Mouse (Mus musculus) megakaryocyte, embryonic 14.5 days (primary cell): Measurements from ENCODE around the gene Dync2li1. TPM values are rescaled to one million over a fixed set of nuclear protein-coding genes. Genes with fewer than 3 reads are reported as not detected.

Experiments
- H3K27me3 ChIP-seq: replicated peaks from 2 replicates; pipeline ENCODE3; 2012; ENCODE audit warnings: inconsistent platforms
- H3K36me3 ChIP-seq: replicated peaks from 2 replicates; pipeline ENCODE3; 2012; ENCODE audit warnings: low read length, inconsistent platforms, mixed read lengths
- H3K4me1 ChIP-seq: 2 replicates; pipeline ENCODE4 v1.6.1; 2012; ENCODE audit warnings: inconsistent platforms
- H3K4me3 ChIP-seq: replicated peaks from 2 replicates; pipeline ENCODE3; 2012; ENCODE audit warnings: moderate library complexity, mild to moderate bottlenecking, inconsistent platforms
- H3K9me3 ChIP-seq: 2 replicates; pipeline ENCODE4 v1.6.1; 2012; ENCODE audit warnings: inconsistent platforms
- FLI1 ChIP-seq: IDR thresholded peaks from 2 replicates; pipeline ENCODE4 v1.6.1; 2012; ENCODE audit warnings: low read length, inconsistent platforms, mixed read lengths
- GATA1 ChIP-seq: IDR thresholded peaks from 3 replicates; pipeline ENCODE4 v1.6.1; 2012; ENCODE audit warnings: mixed read lengths, low read length, inconsistent platforms, borderline replicate concordance
- polyA plus RNA-seq: library from polyadenylated mRNA; stranded (reverse); fragments of >175 nt; gene quantifications from 2 replicates; pipeline ENCODE4 v1.2.3, GENCODE M21; 2012; ENCODE audit warnings: low replicate concordance; ENCODE audit not compliant: insufficient read depth

Dync2li1 gene
- polyA plus RNA-seq, 1 experiment: 0.19 TPM

GRCm38 (mm10) chr17:84606976-84607375 lies 19.3 kb upstream of the Dync2li1 start:
- Histone ChIP-seq H3K4me1 (no peaks in the 10 kb centered on the region), H3K36me3 (no peaks in the 10 kb centered on the region), H3K9me3 (no peaks in the 10 kb centered on the region), H3K4me3 (no peak overlapping the region), H3K27me3 (peaks cover 4% of the 10 kb centered on the region)
- TF ChIP-seq GATA1 (no peak), FLI1 (no peak)

DNA sequence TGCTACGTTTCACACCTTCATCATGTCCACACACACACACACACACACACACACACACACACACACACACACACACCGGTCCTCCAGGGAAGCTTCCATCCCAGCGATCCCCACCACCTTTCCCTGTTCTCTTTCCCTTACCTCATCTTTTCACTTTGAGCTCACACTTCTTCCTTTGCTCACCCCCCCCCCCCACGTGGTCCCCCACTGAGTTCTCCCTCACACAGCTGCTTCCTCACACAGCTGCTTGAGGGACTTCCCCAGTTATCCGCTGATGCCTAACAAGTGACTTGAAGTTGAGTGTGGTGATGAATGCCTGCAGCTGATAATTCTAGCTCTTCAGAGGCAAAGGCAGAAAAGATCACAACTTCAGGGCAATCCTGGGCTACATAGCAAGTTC lies 18.7 kb upstream of the Dync2li1 start:
- peaks cover 4% of the 10 kb centered on the region for H3K27me3 ChIP-seq
- no peaks in the 10 kb centered on the region for H3K36me3 ChIP-seq
- H3K4me1 ChIP-seq: no peaks in the 10 kb centered on the region
- no peak for TF ChIP-seq GATA1
- TF ChIP-seq FLI1: no peak
- no peaks in the 10 kb centered on the region for H3K9me3 ChIP-seq
- H3K4me3 ChIP-seq: peak overlapping the region; percentile 33

DNA sequence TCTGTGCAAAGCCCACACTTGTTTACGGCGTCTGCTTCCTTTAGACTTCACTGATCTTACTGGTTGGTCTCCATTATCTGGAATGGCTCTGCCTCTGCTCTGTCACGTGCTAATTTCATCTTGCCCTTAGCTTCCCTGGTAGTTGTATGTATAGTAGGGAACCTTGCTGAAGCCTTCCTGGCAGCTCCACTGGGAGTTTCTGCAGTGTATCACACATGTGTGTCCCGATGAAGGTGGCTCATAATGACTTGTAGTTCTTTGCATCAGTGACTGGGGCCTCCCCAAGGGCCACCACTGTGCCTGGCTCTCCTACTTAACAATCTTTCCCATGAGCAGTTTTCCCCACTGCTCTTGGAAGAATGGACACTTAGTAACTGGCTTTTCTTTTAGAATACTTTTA lies 17.7 kb upstream of the Dync2li1 start:
- peaks cover 4% of the 10 kb centered on the region for H3K27me3 ChIP-seq
- no peak overlapping the region for H3K4me3 ChIP-seq
- H3K4me1 ChIP-seq: no peaks in the 10 kb centered on the region; the same call in 1 of the 2 replicates
- no peaks in the 10 kb centered on the region for H3K36me3 ChIP-seq
- no peak for TF ChIP-seq GATA1
- H3K9me3 ChIP-seq: peaks cover 5% of the 10 kb centered on the region

DNA sequence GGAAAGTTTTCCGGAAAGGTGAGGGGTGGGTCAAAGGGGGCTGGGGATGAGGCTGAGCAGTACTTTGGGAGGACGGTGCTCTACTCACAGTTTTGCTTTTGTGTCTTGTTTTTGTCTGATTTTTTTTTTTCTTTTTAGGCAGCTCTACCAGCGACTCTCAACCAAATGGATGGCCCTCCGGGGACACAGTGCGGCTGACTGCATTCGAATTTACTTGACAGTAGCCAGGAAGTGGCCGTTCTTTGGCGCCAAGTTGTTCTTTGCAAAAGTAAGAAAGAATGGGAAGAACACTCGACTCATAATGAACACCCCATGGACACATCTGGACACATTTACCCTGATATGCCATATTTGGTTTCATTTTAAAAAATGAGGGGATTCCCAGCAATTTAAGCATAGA lies 14.8 kb upstream of the Dync2li1 start:
- peaks cover 5% of the 10 kb centered on the region; the same call in 1 of the 2 replicates for H3K4me1 ChIP-seq

DNA sequence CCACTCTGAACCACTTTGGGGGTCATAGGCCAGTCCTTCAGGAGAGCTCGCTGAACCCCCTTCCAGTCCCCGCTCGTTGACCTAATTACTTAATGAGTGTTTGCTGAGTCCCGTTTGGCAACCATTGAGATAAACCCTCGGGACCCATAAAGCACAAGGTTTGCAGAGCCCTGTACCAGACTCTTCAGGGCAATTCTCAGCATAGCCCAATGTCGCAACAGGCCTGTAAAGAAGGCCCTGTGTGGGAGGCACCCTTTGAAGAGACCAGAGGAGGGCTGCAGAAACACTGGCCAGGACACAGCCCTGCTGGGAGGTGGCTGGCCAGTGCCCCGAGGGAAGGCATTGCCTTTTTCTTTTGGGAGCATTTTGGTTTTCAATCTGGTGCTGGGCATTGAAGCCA lies 14.3 kb upstream of the Dync2li1 start:
- Histone ChIP-seq H3K27me3 (peaks cover 4% of the 10 kb centered on the region), H3K4me1 (peaks cover 5% of the 10 kb centered on the region; the same call in 1 of the 2 replicates), H3K36me3 (no peaks in the 10 kb centered on the region), H3K4me3 (no peak overlapping the region), H3K9me3 (peaks cover 17% of the 10 kb centered on the region)
- TF ChIP-seq GATA1 (no peak), FLI1 (no peak)

More for the DNA sequence above, 14.8 kb upstream of the Dync2li1 start:
- TF ChIP-seq FLI1: no peak
- TF ChIP-seq GATA1: no peak
- Histone ChIP-seq H3K36me3 (no peaks in the 10 kb centered on the region), H3K27me3 (peaks cover 4% of the 10 kb centered on the region), H3K9me3 (peaks cover 17% of the 10 kb centered on the region), H3K4me3 (no peak overlapping the region)

GRCm38 (mm10) chr17:84615811-84616210 lies 10.5 kb upstream of the Dync2li1 start:
- H3K36me3 ChIP-seq: no peaks in the 10 kb centered on the region
- peaks cover 5% of the 10 kb centered on the region; the same call in 1 of the 2 replicates for H3K4me1 ChIP-seq
- H3K27me3 ChIP-seq: no peaks in the 10 kb centered on the region
- no peak overlapping the region for H3K4me3 ChIP-seq
- H3K9me3 ChIP-seq: peaks cover 17% of the 10 kb centered on the region
- TF ChIP-seq GATA1 (no peak), FLI1 (no peak)

DNA sequence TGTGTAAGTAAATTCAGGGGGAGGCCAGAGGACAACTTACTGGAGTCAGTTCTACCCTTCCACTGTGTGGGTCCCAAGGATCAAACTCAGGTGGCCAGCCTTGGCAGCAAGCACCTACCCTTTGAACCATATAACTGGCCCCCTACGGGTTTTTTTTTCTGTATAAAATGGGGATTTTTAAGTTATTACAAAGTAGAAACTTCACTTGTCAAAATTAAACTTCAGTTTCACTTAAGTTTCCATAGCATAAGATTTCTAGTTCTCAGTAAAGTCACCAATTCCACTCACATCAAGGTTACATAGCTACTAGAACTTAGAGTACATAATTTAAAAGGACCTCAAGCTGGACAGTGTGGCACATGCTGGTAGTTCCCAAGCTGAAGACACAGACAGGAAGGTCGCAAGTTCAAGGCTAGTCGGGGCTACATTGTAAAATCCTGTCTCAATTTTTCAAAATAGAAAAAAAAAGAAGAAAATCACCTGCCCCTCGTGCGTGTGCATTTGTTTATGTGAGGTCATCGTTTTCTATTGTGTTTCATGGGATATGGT lies 9.7 kb upstream of the Dync2li1 start:
- no peak overlapping the region for H3K4me3 ChIP-seq
- H3K36me3 ChIP-seq: no peaks in the 10 kb centered on the region
- peaks cover 17% of the 10 kb centered on the region for H3K9me3 ChIP-seq
- TF ChIP-seq FLI1 (no peak), GATA1 (no peak)
- H3K4me1 ChIP-seq: peaks cover 5% of the 10 kb centered on the region; the same call in 1 of the 2 replicates
- H3K27me3 ChIP-seq: no peaks in the 10 kb centered on the region

GRCm38 (mm10) chr17:84617953-84618352 lies 8.3 kb upstream of the Dync2li1 start:
- TF ChIP-seq FLI1: no peak
- no peak for TF ChIP-seq GATA1
- no peaks in the 10 kb centered on the region for H3K36me3 ChIP-seq
- H3K27me3 ChIP-seq: no peaks in the 10 kb centered on the region
- H3K9me3 ChIP-seq: peaks cover 17% of the 10 kb centered on the region
- peaks cover 5% of the 10 kb centered on the region; the same call in 1 of the 2 replicates for H3K4me1 ChIP-seq
- no peak overlapping the region for H3K4me3 ChIP-seq

DNA sequence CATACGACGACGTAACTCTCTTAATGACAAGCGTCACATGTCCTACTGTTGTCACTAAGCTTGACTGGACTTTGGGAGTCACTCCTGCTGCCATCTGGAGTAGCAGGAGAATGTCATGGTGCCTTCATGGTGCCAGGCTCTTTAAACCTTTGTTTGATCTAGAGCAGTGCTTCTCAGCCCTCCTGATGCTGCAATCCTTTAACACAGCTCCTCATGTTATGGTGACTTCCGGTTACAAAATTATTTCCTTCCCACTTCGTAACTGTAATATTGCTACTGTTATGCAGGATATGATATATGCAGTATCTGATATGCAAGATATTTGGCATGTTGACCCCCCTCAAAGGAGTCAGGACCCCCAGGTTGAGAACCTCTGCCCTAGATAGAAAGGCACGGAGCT lies 7.2 kb upstream of the Dync2li1 start:
- peaks cover 14% of the 10 kb centered on the region for H3K9me3 ChIP-seq
- TF ChIP-seq GATA1 (no peak), FLI1 (no peak)
- no peaks in the 10 kb centered on the region for H3K27me3 ChIP-seq
- peaks cover 3% of the 10 kb centered on the region; the same call in 1 of the 2 replicates for H3K4me1 ChIP-seq
- no peaks in the 10 kb centered on the region for H3K36me3 ChIP-seq
- no peak overlapping the region for H3K4me3 ChIP-seq

GRCm38 (mm10) chr17:84620076-84620475 lies 6.2 kb upstream of the Dync2li1 start:
- TF ChIP-seq GATA1: no peak
- no peak for TF ChIP-seq FLI1
- Histone ChIP-seq H3K27me3 (peaks cover 2% of the 10 kb centered on the region), H3K36me3 (no peaks in the 10 kb centered on the region), H3K4me3 (no peak overlapping the region), H3K4me1 (no peaks in the 10 kb centered on the region), H3K9me3 (peaks cover 7% of the 10 kb centered on the region)

DNA sequence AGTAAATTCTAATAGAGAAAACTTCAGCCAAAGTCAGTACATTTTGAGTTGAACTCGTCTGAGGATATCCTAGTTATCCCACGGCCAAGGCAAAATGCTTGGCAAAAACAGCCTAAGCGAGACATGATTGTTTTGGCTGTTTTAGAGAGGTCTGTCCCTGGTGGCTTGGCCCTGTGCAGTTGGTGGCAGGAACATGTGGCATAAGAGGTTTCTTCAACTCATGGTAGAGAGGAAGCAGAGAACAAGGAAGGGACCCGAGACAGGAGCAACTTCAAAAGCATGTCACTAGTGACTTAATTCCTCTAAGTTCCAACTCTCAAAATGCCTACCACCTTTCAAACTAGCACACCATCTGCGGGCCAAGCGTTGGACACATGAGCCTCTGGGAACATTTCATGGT lies 5.7 kb upstream of the Dync2li1 start:
- Histone ChIP-seq H3K9me3 (peaks cover 7% of the 10 kb centered on the region), H3K36me3 (no peaks in the 10 kb centered on the region), H3K4me1 (no peaks in the 10 kb centered on the region), H3K4me3 (no peak overlapping the region), H3K27me3 (peaks cover 2% of the 10 kb centered on the region)
- no peak for TF ChIP-seq GATA1
- TF ChIP-seq FLI1: no peak
